Mouse (Mus musculus) gastrocnemius, postnatal 10 days (tissue): ENCODE data around the gene Dtnb. TPM values are rescaled to one million over a fixed set of nuclear protein-coding genes. Genes with fewer than 3 reads are reported as not detected.
"Not testable (repeated sequence)": the region's sequence is repeated elsewhere in the genome, so short reads cannot be mapped to it uniquely, and the experiment has no call there.

Experiments
- DNase-seq: peaks from one replicate; pipeline ENCODE4 v3.0.0; 2021; ENCODE audit warnings: mixed read lengths
- total RNA-seq, 2 experiments: library from RNA; stranded (reverse); gene quantifications; 2 replicates each; pipeline ENCODE4 v1.2.3; 2021

The Dtnb gene
- total RNA-seq, 2 experiments from 2014 or later, result 4.9 to 8.4 TPM

DNA sequence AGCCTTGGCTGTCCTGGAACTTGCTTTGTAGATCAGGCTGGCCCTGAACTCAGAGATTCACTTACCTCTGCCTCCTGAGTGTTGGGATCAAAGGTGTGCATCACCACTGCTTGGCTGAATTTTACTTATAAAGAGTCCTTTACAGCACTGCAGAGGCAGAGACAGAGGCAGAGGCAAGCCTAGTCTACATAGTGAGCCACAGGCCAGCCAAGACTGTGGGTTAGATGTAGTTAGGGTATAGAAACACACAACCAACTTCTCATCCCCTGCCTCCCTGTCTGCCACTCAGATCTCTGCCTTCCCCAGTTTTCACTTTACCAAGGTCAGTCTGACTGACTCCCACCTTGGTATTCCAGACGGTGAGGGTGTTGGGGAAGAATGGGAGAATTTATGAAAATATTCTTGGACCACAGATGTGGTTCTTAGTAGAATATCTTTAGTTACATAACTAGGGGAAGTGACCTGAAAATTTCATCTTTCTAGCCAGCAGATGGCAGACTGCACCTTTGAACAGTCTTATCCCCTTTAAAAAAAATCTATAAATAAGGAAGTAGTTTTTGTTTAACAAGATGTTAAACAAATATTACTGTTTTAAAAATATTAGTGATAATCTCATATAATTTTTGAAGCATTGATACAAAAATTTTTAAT lies 88.9 kb downstream of the Dtnb start:
- DNase-seq, result no peak

DNA sequence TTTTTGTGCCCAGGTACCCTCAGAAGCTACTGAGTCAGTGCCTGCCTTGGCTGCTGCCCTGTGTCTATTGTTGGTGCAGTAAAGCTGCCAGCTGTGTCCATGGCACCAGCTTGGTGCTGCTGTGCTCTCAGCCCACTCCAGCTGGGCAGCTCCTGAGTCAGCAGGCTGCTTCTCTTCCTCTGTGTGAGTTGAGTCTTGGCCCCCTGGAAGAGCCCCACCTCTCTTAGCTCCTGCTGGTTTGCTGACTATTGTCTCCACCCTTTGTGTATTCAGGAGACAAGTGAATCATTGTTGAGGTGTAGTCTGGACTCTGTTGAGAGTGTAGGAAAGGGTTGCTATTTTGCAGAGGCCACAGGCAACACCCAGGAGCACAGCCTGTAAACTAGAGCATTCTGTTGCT lies 90.5 kb downstream of the Dtnb start:
- DNase-seq, result no peak

DNA sequence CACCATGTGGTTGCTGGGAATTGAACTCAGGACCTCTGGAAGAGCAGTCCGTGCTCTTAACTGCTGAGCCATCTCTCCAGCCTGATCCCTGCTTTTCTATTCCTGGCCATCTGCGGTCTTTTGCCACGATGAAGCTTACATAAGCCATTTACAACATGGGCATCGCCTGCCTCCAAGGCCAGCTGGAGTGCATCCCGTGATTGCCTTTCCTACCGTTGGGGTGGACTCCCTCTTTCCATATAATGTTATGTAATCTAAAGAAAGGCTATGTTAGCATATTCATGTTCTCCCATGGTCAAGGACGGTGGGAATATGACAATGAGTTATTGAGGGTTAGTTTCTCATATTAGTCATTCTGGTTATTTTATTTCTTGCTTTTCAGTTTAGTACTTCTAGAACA lies 91.2 kb downstream of the Dtnb start:
- DNase-seq, result no peak

DNA sequence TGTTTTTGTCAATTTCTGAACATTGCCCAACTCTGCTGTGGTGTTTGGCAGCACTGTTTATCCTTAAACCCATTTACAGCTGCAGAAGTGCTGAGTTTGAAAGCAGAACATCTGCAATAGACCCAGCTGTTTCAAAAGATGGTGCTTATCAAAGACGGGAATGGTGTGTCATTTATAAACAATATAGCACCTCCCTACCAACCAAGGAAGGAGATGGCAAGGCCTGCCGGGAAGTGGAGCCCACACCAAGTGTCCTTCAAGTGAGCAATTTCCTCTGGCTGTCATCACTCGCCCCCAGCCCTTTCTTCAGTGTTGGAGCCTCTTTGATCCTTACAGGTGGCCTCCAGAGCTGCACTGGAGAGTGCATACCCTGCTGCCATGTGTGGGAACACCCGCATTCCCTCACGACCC lies 97.8 kb downstream of the Dtnb start:
- DNase-seq, result no peak

DNA sequence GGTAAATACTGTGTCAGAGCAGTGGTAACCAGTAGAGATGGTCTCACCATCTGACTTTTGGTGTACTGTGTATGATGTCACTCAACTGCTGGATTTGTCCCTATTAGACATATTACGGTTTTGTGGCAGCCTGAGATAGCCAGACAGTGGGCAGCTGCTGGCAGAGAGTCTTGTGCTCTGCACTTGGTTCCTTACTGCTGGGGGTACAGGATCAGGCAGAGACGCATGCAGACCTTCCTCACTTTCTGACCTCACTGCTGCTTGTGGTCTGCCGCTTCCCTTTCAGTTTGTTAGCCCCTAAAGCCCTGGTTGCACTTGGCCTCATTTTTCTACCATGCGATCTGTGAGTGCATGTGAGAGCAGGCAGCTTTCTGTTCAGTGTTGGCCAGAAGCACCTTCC lies 98.9 kb downstream of the Dtnb start:
- no peak for DNase-seq

DNA sequence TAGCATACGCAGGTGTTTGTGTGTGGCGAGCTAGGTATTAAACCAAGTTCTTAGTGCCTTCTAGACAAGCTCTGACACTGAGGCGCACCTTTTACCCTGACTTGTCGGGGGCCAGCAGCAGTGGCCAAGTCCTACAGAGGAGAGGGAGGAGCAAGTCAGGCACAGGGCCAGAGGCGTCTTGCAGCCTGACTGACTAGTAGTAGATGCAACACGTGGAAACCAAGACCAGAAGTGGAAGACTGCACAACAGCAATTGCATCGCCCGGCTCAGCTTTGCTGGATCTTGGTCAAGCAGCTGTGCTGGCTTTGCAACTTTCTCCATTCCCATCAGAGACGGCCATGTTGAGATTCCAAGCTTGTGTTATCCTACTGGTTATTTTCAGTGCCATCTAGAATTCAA lies 100.6 kb downstream of the Dtnb start:
- no peak for DNase-seq

DNA sequence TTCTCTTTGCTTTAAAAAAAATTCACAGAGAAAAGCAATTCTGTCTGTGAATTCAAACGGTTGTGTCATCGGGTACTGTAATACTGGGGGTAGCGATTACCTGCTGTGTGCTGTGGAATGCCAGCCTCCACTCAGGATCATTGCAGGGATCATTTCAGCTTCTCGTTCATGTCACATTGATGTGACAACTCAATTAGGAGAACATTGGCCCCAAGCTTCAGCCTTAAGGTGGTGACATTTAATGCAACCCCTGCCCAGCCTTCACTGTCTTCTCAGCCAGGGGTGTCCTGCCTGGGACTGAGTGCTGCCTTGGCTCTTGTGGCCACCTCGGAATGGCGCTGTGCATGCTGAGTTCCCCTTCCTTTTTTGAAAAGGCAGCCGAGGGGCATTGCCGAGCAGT lies 101.7 kb downstream of the Dtnb start:
- DNase-seq, result no peak

DNA sequence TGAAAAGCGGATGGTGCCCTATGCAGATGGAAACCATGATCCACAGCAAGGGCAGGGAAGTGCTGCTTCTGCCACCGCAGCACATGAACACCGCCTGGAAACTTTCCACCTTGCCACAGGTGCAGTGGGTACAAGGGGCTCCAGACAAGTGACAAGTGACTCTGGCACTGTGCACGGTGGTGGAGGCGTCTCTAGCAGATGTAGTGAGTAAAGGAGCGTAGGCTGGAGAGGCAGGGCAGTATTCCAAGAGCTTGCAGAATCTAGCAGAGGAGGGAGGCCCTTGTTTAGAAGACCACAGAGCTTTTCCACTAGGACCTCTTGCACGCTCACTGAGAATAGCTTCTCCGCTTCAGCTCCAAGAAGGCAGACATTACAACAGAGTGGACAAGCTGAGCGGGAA lies 102.7 kb downstream of the Dtnb start:
- DNase-seq, result no peak

DNA sequence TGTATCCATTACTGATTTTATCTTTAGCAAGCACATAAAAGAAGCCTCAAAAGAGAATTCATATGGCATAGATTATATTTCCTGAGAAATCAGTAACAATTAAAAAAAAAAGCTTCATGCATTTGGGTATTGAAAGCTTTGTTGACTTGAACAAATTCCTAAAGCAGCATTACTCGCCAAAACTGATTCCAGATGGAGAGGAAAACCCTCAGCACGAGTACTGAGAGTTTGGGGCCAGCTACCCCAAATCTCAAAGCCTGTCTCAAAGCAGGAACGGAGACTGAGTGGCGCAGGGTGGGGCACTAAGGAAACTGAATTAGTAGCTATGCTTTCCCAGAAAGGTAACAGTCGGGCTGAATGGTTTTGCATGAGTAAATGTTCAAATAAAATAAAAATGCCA lies 108.5 kb downstream of the Dtnb start:
- DNase-seq, result no peak

DNA sequence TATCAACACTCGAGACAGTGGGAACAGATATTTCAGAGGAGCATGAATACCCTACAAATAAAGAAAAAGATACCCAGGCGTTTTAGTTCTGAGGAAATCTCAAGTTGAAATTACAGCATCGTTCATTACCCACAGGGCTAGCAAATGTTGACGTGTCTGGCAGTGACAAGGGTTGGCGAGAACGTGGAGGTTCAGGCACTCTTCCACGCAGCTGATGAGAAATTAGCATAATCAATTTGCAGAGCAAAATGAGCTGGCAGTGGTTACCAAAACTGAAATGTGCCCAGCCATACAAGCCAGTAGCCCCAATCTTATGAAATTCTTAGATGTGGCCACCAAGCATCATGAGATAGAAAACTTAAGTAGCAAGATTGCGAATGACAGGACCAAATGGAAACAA lies 110.9 kb downstream of the Dtnb start:
- no peak for DNase-seq

DNA sequence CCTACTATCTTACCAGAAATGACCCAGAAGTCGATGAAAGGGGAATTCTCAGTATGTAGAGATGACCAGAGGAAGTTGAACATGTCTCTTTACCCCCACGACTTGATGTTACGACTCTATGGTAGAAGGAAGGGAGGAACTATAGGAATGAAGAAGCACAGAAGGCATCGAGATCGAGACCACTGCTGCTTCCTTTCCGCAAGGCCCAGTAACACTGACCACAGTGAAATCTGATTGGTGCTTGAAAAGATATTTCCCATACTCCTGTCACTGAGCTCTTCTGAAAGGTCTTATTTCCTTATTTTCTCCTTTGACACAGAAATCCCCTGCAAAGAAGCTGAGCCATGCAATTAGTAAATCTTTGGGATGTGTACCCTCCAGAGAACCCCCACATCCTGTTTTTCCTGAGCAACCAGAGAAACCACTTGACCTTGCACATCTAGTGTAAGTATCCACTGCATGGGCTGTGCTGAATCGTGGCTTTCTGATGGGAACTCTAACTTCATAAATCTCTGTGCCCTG lies 114.3 kb downstream of the Dtnb start:
- DNase-seq, result no peak

DNA sequence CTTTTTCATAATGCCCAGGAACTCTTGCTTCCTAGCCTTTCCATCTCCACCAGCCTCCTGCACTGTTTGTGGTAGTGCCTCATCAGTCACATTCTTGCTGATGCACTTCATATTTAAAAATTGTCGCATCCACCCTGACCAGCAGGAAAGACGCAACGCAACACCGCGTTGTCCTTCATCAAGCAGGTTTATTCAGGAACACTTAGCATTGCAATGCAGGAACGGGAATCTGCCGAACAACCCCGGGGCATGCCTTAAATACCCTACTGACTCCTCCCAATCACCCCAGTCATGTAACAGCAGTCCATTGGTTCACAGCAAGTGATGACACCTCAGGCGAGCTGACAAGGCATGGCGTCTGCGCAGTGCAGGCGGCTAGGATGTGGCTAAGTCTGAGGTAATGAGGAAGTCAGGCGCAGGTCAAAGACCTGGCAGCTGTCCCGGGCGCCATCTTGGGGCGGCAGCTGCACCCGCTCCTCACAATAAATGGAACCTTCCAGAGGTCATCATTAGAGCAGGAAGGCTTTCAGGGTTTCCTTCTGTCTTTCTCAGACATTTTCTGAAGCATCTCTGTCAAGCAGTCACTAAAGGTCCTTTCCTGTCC lies 118.8 kb downstream of the Dtnb start:
- not testable (repeated sequence) for DNase-seq

DNA sequence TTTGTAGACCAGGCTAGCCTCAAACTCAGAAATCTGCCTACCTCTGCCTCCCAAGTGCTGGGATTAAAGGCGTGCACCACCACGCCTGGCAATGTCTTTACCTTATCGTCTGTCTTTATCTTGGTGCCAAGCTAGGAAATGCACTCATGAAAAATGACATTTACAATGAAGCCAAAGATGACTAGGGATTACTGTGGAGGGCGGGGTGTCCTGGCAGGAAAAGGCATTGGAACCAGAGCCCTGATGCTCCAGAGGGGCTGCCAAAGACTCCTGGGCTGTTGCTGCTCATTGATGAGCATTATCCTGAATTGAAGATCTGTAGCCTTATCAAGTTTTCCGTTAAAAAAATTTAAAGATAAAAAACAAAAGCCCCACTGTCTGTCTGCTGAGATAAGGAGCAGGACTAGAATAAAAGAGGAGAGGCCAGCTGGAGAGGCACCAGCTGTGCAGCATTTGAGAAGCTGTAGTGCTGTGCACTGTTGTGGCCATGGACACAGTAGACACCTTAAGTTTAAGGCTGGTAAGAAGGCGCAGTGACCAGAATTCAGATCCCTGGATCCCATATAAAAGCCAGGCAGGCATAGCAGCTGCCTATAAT lies 120.7 kb downstream of the Dtnb start:
- DNase-seq, result no peak

DNA sequence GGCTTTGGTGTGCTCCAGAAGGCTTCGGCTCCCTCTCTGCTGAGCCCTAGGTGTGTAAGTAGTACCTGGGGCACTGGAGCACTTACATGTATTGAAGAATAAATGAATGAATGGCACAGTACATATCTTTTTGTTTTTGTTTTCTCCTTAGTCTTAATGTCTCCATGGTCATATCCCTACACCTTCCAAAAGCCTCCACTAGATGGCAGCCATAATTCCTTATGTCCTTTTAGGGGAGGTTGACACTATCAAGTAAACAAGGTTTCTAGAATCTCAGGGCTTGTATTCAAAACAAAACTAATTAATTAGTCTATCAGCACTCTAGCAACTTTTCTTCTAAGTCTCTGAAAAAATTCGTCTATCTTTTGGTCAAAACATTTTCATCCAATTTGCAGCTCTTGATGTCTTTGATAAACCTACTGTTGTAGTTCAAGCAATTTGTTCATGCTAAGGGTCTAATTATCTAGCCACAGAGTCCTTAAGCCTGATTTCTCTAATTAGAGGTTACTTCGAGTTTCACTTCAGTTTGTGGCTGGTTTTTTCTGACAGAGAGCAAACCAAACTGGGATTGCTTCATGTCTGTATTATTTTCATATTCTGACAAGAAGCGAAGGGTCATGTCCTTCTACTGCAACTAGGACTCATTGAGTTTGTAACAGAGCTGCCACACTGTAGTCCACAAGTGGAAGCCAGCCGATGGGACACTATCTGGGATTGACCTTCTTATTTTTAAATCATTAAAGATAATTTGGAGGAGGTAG lies 123.7 kb downstream of the Dtnb start:
- DNase-seq, result peak; percentile 16

DNA sequence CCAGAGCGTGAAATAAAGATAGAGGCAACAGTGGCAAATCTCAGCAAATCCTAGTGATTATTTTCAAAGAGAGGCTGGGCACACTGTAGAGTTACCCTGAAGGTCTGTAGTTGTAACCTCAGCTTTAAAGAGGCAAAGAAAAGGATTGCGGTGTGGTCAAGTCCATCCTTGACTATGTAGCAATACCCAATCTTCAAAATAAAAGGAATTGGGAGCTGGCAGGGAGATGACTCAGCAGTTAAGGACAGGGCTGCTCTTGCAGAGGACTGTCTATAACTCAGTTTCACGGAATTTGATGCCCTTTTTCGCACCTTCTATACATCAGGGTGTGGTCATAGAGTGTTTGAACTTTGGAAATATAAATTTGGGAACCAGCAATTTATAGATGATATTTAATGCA lies 128.3 kb downstream of the Dtnb start:
- DNase-seq, result no peak

DNA sequence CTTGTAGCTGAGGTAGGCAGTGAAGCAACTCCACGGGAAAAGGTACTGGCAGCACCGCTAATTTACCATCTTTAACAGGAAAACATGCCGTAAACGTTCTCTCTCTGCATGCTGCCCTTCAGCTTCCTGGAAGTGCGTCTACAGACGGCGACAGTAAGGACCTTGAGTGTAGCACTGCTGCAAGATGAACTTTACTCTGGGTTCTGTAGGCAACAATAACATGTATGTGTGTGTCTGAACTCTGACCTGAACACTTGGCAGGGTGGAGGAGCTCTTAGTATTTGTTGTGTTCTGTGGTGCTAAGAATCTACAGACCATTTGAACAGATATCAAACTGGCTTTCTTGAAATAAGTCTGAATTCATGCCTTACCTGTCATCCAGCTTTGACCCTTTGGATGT lies 130.7 kb downstream of the Dtnb start:
- no peak for DNase-seq

DNA sequence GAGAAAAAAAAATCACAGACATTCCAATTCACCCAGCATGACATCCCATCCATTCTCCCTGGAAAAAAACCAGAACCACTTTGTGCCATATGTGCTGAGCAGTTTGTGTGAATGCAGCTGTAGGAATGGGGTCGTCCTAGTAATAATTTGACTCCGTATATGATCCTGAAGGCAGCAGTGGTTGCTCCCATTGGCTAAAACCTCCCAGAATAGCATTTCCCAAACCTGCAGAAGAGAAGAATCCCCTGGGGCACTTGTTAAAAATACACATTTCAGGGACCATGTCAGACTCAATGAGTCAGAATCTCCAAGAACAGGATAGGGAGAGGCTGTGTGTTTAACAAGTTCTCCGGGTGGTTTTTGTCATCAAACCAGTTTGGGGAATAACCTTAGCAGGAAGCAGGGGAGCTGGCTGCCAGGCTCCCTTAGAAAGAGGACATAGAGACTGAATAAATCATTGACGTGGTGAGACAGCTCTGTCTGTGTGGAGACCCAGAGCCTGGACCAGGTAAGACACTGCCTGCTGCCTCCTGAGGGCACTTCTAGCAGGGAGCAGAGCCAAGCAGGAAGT lies 147.1 kb downstream of the Dtnb start:
- no peak for DNase-seq

DNA sequence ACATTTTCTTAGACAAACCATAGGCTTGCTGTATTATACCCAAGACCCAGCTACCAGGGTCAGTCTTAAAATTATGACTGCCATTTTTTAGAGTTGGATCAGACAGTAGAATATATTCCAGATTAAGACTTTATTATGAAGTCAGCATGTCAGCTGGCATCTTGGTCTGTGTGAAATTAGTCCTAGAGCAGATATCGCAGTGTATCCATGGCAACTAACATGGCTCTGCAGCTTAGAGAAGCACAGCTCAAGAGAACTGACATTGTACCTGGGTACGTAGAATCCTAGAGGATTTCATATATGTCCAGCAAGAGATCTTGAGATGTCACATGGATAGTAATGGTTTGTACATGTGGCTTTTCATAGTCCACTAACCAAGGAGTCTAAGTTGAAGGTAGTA lies 148.3 kb downstream of the Dtnb start:
- no peak for DNase-seq

DNA sequence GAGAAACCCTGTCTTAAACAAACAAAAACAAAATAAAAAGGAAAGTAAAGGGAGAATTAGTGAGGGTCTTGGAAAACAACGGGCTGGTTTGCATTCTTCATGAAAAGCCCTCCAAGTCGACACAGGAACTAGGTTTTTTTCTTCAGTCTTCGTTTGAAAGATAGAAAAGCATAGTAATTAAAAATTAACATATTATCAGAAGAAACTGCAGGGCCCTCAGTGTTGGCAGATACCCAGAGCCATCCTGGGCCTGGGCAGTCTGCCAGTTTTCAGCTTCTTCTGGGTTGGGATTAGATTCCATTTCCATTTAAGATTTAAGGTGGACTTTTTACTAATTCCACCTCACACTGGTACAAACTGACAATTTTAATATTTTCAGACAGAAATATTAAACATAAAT lies 151.6 kb downstream of the Dtnb start:
- DNase-seq, result peak; percentile 15

DNA sequence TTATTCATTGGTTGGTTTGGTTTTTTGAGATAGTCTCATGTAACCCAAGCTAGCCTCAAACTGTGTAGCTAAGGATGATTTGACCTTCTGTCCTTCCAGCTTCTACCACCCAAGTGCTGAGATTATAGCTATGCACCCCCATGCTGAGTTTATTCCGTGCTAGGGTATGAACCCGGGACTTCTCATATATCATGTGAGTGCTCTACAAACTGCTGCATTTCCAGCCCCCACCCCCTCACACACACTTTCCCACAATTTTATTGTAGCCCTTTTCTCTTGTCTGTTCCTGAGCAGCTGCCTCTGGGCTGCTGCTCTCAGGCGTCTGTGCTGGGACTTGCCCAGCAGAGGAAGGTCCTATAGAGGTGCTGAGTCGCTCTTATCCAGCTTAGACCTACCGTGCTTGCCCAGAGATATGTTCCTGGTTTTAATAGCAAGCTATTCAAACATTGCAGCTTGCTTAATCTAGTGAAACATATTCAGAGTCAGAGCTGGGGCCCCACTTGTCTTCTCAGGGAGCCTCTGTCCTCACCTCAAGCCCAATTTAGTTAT lies 152.7 kb downstream of the Dtnb start:
- DNase-seq, result no peak

DNA sequence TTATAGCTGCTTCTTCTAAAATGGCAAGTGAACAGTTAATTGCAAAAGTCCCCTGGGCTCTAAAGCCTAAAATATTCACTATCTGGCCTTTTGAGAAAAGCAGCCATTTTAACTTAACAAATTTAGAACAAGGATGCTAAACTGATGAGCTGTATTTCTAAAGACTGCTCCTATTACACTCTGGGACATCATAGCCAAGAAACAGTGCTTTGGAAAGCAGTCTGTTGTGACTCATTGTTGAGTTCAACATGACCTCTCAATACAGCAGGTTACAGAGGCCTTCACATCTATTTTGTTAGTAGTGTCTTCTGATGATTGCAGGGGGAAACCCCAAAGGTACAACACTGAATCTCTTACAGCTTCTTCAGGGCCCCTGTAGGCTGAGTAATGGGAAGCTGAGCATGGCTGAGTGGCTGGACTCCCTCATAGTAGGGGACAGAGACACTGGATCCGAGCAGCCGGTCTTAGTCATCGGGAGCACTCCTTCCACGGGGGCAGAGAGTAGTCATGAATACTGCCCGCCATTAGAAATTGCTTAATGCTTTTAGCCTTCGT lies 157.4 kb downstream of the Dtnb start:
- DNase-seq, result no peak

DNA sequence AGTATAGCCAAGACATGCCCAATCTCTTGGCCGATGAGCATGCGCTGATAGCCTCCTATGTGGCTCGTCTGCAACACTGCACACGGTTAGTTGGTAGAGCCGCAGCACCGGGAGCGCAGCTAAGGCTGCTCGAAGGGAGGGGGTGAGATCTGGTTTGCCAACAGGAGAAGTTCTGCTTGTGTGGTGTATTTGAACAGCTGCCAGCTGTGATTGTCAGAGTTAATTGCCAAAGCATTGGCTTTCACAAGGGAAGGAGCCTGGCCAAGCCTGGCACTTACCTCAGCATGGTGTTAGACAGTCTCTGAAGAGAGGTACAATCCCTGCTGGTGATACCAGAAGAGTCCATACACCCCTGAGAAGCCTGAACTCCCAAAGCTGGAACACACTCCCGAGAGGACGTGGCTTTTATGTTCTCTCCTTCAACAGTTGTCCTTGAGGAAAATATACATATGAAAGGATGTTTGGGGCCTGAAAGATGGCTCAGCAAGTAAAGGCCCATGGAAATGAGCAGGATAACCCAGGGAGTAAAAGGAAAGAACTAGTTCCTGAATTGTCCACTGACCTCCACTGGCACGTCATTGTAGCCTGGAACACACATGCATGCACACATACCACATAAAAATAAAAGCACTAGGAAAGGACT lies 160.6 kb downstream of the Dtnb start:
- DNase-seq, result no peak
